Mouse (Mus musculus): ENCODE results near the gene Vmn1r88. TPM values are rescaled to one million over a fixed set of nuclear protein-coding genes. Genes with fewer than 3 reads are reported as not detected.
"Not testable (repeated sequence)": the region's sequence is repeated elsewhere in the genome, so short reads cannot be mapped to it uniquely, and the experiment has no call there.

Vmn1r88 gene
- polyA plus RNA-seq (2015; fragmentation: Nextera tagmentation; extraction: Ambion mirVana) = not detected in 2 replicates

- DNase-seq (ENCODE audit: low spot score) = no peak
These were observed at the start of gene Vmn1r88 for GRCm38 (mm10) chr7:13159268-13159667. TSS of gene Vmn1r88 (plus strand) at chr7:13159568.

GRCm38 (mm10) chr7:13119817-13120216 is 39.6 kb upstream of the Vmn1r88 start, which contains the start of gene Vmn1r86:
TSS of gene Vmn1r86 (minus strand) at chr7:13119917.
- DNase-seq (ENCODE audit: low spot score) = no peak

- DNase-seq (ENCODE audit: low spot score) = not testable (repeated sequence)
These were observed 35.7 kb upstream of the Vmn1r88 start for GRCm38 (mm10) chr7:13123554-13124153.

- no peak for DNase-seq (ENCODE audit: low spot score)
These were observed 27.5 kb upstream of the Vmn1r88 start for GRCm38 (mm10) chr7:13131856-13132255.

GRCm38 (mm10) chr7:13137340-13137739 is 22.0 kb upstream of the Vmn1r88 start:
- DNase-seq (ENCODE audit: low spot score) = no peak

- DNase-seq (ENCODE audit: low spot score) = no peak
These were observed 19.3 kb upstream of the Vmn1r88 start, which contains the start of gene Vmn1r87 for GRCm38 (mm10) chr7:13140057-13140456. TSS of gene Vmn1r87 (minus strand) at chr7:13140157.

GRCm38 (mm10) chr7:13212720-13213119 is 53.4 kb downstream of the Vmn1r88 start, which contains the start of gene Vmn1r89:
TSS of gene Vmn1r89 (plus strand) at chr7:13213020.
- DNase-seq (ENCODE audit: low spot score) = no peak

Other genes starting within 250 kb of the Vmn1r88 start
- 1,115 and 1,143 TPM in 2 replicates for gene Rps5, start 237.3 kb upstream of the Vmn1r88 start, polyA plus RNA-seq (2015; fragmentation: Nextera tagmentation; extraction: Ambion mirVana)
- 0.22 and 0.42 TPM in 2 replicates for gene Rnf225, start 232.2 kb upstream of the Vmn1r88 start, polyA plus RNA-seq (2015; fragmentation: Nextera tagmentation; extraction: Ambion mirVana)
- 4.9 and 5.0 TPM in 2 replicates for gene Zfp324, start 193.7 kb upstream of the Vmn1r88 start, polyA plus RNA-seq (2015; fragmentation: Nextera tagmentation; extraction: Ambion mirVana)
- gene Zfp446, start 181.7 kb upstream of the Vmn1r88 start, polyA plus RNA-seq (2015; fragmentation: Nextera tagmentation; extraction: Ambion mirVana) = 5.7 and 5.8 TPM in 2 replicates
- 0.06 and 0.08 TPM in 2 replicates for gene Slc27a5, start 161.4 kb upstream of the Vmn1r88 start, polyA plus RNA-seq (2015; fragmentation: Nextera tagmentation; extraction: Ambion mirVana)
- 236 and 274 TPM in 2 replicates for gene Trim28, start 160.5 kb upstream of the Vmn1r88 start, polyA plus RNA-seq (2015; fragmentation: Nextera tagmentation; extraction: Ambion mirVana)
- 27.8 and 30.8 TPM in 2 replicates for gene Zbtb45, start 149.5 kb upstream of the Vmn1r88 start, polyA plus RNA-seq (2015; fragmentation: Nextera tagmentation; extraction: Ambion mirVana)
- gene Chmp2a, start 124.8 kb upstream of the Vmn1r88 start, polyA plus RNA-seq (2015; fragmentation: Nextera tagmentation; extraction: Ambion mirVana) = 226 and 230 TPM in 2 replicates
- 90.8 and 91.5 TPM in 2 replicates for gene Ube2m, start 121.3 kb upstream of the Vmn1r88 start, polyA plus RNA-seq (2015; fragmentation: Nextera tagmentation; extraction: Ambion mirVana)
- gene Mzf1, start 104.8 kb upstream of the Vmn1r88 start, polyA plus RNA-seq (2015; fragmentation: Nextera tagmentation; extraction: Ambion mirVana) = 1.1 and 1.6 TPM in 2 replicates
- not detected in 2 replicates for gene Vmn1r85, start 64.4 kb upstream of the Vmn1r88 start, polyA plus RNA-seq (2015; fragmentation: Nextera tagmentation; extraction: Ambion mirVana)
- gene Vmn1r86, start 39.7 kb upstream of the Vmn1r88 start, polyA plus RNA-seq (2015; fragmentation: Nextera tagmentation; extraction: Ambion mirVana) = not detected in 2 replicates
- gene Vmn1r87, start 19.4 kb upstream of the Vmn1r88 start, polyA plus RNA-seq (2015; fragmentation: Nextera tagmentation; extraction: Ambion mirVana) = not detected in 2 replicates
- not detected in 2 replicates for gene Vmn1r89, start 53.5 kb downstream of the Vmn1r88 start, polyA plus RNA-seq (2015; fragmentation: Nextera tagmentation; extraction: Ambion mirVana)
- gene Lig1, start 117.7 kb downstream of the Vmn1r88 start, polyA plus RNA-seq (2015; fragmentation: Nextera tagmentation; extraction: Ambion mirVana) = 125 and 129 TPM in 2 replicates
- gene Zswim9, start 119.2 kb downstream of the Vmn1r88 start, polyA plus RNA-seq (2015; fragmentation: Nextera tagmentation; extraction: Ambion mirVana) = 3.7 and 3.8 TPM in 2 replicates
- 0.55 and 0.60 TPM in 2 replicates for gene Pla2g4c, start 165.1 kb downstream of the Vmn1r88 start, polyA plus RNA-seq (2015; fragmentation: Nextera tagmentation; extraction: Ambion mirVana)
- not detected in 2 replicates for gene Cabp5, start 238.6 kb downstream of the Vmn1r88 start, polyA plus RNA-seq (2015; fragmentation: Nextera tagmentation; extraction: Ambion mirVana)

All from thymus, postnatal 0 days (tissue).